Mouse (Mus musculus) embryonic fibroblast, embryonic 13.5 days (primary cell): Measurements from ENCODE around the gene Mta3. TPM values are rescaled to one million over a fixed set of nuclear protein-coding genes. Genes with fewer than 3 reads are reported as not detected.

Experiments
- H3K27ac ChIP-seq: 2 replicates; pipeline ENCODE4 v1.5.1; 2012; ENCODE audit warnings: low read length, control low read depth, inconsistent platforms; ENCODE audit not compliant: insufficient read depth
- H3K4me1 ChIP-seq: 2 replicates; pipeline ENCODE4 v1.6.1; 2011; ENCODE audit warnings: low read length; ENCODE audit not compliant: control insufficient read depth, insufficient read depth
- H3K4me3 ChIP-seq: 2 replicates; pipeline ENCODE4 v1.5.1; 2011; ENCODE audit warnings: mild to moderate bottlenecking, control low read depth, low read length; ENCODE audit not compliant: insufficient read depth
- CTCF ChIP-seq: IDR thresholded peaks from 2 replicates; pipeline ENCODE4 v1.5.1; 2011; ENCODE audit warnings: mild to moderate bottlenecking, control low read depth, low read length, moderate library complexity, borderline replicate concordance; ENCODE audit not compliant: insufficient read depth
- POLR2A ChIP-seq: IDR thresholded peaks from 2 replicates; pipeline ENCODE4 v1.6.1; 2011; ENCODE audit warnings: low read depth, mild to moderate bottlenecking, control low read depth, low read length, moderate library complexity
- polyA plus RNA-seq: library from polyadenylated mRNA; stranded (reverse); fragments of >200 nt; gene quantifications from 2 replicates; pipeline ENCODE4 v1.2.4, GENCODE M21; 2011; ENCODE audit warnings: low read depth; ENCODE audit not compliant: missing spikeins, insufficient read length

Mta3 gene
- polyA plus RNA-seq, 1 experiment: 41.2 TPM

DNA sequence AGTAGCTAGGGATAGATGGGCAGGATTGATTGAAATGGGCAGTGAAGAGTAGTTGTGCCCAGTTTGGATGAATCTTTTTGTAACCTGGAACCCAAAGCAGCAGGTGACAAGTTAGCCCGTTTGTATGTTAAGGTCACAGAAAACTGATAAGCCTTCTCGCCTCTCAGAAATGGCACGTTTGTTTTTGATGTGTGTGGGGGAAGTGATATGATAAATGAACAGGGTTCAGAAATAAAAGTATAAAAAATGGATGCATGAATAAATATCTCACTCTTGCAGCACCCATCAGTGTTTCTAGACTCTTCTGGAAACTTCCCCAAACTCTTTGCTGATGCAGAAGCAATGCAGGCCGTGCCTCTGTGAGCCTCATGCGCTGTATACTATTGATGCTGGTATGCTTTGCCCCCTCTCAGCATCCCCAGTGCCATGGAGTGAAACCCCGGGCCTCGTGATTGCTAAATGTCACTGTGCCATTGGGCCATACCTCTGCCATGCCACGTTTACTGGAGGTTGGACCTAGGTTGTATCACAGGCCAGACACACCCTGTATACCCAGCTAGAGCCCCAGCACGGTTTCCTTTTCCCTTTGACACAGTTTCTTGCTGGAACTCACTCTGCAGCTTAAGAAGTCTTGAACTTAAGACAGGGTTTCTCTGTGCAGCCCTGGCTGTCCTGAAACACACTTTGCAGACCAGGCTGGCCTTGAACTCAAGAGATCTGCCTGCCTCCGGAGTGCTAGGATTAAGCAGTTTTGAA, 41.6 kb downstream of the Mta3 start:
- no peak for TF ChIP-seq CTCF
- TF ChIP-seq POLR2A: no peak
- Histone ChIP-seq H3K4me3 (no peak overlapping the region), H3K4me1 (no peaks in the 10 kb centered on the region), H3K27ac (no peak overlapping the region)

DNA sequence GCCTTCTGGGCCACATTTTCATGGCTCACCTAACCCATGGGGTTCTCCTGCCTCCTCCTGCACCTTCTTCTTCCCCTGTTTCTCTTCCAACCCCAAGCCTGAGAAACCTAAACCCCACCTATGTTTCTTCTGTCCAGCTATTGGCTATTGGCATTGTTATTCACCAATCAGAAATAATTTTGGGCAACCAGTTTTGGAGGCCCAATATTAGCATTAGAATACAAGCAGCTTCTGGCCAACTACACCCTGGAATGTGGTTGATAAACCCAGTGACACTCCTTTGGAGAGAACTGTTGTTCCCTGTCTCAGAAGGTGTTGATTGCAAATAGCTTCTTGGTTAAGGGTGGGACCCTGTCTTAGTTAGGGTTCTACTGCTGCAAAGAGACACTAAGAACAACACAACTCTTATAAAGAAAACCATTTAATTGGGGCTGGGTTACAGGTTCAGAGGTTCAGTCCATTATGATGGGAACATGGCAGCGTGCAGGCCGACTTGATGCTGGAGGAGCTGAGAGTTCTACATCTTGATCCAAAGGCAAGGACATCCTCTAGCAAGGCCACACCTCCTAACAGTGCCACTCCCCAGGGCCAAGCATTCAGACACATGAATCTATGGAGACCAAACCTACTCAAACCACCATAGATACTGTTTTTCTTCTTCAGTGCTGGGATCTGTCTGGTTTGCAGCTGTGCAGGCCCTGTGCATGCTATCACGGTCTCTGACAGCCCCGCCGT, 44.4 kb downstream of the Mta3 start:
- Histone ChIP-seq H3K4me3 (no peak overlapping the region), H3K27ac (no peak overlapping the region), H3K4me1 (no peaks in the 10 kb centered on the region)
- TF ChIP-seq CTCF: no peak
- no peak for TF ChIP-seq POLR2A

DNA sequence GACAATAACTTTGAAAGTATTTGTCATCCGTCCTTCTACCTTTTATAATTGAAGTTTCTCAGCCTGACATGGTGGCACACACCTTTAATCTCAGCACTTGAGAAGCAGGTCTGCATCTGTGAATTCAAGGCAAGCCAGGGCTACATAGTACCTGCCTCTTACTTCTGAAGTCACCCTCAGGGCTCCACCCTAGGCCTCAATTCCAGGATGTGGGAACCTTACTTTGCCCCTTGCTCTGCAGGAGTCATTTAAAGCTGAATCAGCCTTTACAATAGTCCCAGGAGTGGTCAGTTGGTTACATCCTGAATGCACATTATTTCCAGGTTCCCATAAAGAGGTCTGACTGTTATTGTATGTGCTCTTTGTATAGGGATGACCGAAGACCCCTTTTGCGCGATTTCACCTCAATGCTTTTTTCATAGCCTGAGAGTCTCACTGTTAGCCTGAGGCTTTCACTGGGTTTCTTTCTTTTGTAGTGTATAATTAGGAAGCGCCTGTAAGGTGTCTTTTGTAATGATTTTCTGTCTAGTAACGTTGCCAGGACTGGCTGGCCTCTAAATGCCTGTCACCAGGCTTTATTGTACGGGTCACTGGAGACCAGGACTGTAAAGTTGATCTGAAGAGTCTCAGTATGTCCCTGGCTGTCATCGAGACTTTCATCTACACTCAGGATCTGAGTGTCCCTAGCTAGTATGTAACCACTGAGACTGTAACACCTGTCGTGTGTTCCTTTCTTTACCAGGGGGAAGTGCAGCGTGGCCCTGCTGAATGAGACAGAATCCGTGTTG, 47.3 kb downstream of the Mta3 start:
- Histone ChIP-seq H3K27ac (no peak overlapping the region), H3K4me3 (no peak overlapping the region), H3K4me1 (no peaks in the 10 kb centered on the region)
- TF ChIP-seq CTCF (no peak), POLR2A (no peak)

DNA sequence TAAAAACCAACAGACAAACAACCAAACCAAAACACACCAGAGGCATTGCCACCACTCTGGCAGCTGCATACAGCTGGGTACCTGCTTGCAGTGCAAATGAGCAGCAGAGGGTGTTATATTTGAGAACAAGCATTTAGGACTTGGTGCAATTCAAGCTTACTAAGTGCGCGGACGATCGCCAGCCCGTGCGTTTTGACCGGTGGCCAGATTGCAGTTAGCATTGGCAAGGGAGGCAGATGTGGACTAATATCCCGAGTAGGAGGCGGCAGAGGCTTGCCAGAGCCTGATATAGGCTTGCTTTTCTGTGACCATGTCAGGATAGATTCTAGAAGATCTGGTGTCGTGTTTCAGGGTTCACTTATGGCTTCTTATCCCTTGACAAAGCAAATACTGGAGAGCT, 52.1 kb downstream of the Mta3 start:
- Histone ChIP-seq H3K4me3 (no peak overlapping the region), H3K4me1 (no peaks in the 10 kb centered on the region), H3K27ac (no peak overlapping the region)
- TF ChIP-seq CTCF (no peak), POLR2A (no peak)

DNA sequence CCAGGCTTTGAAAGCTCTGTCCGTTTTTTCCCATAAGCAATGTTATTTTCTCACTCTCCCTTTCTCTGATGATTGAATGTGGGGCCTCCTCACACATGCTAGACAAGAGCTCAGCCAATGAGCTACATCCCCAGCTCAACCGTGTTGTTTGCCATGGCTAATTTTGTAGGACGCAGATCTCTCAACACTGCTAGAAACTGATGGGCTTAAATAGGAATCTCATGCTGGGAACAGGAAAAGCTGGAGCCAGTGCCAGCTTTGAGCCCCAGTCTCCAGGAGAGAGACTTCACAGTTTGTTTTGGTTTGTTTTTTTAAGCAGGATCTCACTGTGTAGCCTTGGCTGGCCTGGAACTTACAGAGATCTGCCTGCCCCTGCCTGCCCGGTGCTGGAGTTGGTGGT, 53.6 kb downstream of the Mta3 start:
- H3K4me3 ChIP-seq: no peak overlapping the region
- H3K4me1 ChIP-seq: no peaks in the 10 kb centered on the region
- H3K27ac ChIP-seq: no peak overlapping the region
- TF ChIP-seq POLR2A: no peak

DNA sequence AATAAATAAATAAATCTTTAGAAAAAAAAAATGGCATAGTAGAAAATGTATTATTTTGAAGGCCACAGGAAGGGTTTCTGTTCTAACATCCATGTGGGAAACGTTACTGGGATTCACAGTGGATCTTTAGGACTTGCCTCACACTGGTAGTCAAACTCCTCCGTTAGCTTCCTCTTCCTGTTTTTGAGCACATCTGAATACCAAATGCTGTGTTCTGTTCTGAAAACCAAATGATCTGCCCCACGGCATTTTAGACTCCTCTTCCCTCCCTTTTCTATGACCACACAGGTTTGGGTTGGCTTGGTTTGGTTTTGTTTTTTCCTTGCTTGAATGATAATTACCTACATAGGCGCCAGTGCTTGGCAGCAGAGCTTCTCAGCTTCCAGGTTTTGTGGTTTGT, 58.6 kb downstream of the Mta3 start:
- Histone ChIP-seq H3K27ac (no peak overlapping the region), H3K4me3 (no peak overlapping the region), H3K4me1 (no peaks in the 10 kb centered on the region)
- TF ChIP-seq POLR2A: no peak
- TF ChIP-seq CTCF: no peak

DNA sequence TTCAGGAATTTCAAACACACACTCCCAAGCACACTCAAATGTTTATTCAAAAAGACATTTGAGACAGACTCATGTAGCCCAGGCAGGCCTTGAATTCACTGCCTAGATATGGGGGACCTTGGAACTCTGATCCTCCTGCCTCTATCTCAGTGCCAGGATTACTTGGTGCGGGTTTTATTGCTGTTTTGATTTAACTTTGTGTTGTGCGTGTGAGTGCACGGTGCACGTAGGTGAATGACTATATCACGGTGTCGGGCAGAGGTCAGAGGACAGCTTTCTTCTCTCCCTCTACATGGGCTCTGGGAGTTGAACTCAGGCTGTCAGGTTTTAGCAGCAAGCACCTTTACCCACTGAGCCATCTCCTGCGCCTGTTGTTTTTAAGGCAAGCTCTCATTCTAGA, 61.1 kb downstream of the Mta3 start:
- H3K27ac ChIP-seq: no peak overlapping the region
- H3K4me1 ChIP-seq: no peaks in the 10 kb centered on the region
- no peak overlapping the region for H3K4me3 ChIP-seq
- no peak for TF ChIP-seq POLR2A
- no peak for TF ChIP-seq CTCF

DNA sequence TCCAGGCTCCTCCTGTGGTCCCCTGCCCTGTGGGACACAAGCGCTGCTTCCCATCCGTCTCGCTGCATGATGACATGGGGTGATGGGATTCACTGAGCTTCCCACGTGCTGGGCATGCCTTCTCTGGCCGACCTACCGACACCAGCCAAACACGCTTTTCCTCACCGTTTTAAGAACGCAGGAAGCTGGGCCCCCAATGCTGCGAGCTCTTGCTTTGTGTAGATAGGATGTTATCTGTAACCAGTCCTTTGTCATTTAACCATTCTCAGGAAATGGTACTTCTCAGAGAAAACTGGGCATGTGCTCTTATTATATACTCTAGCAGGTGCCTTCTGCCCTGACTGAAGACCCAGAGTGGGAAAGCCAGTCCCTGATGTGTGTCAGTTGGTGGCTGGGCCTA, 62.3 kb downstream of the Mta3 start:
- Histone ChIP-seq H3K27ac (no peak overlapping the region), H3K4me1 (no peaks in the 10 kb centered on the region), H3K4me3 (no peak overlapping the region)
- TF ChIP-seq CTCF (no peak), POLR2A (no peak)

DNA sequence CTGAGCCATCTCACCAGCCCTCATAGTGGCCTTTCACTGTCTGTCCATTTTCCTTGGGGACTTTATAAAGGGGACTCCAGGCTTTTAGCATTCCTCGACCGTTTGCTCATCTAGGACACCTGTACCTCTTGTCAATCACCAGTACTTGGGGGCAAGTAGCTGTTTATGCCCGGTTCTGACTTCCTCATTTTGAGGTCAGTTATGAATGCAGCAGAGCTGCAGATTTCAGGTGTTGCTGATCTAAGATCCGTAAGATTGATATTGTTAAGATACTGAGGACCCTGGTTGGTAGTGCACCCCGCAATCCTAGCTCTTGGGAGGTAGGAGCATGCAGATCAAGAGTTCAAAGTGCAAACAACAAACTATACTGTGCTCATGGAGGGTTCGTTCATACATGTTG, 64.4 kb downstream of the Mta3 start:
- no peak overlapping the region for H3K27ac ChIP-seq
- no peak for TF ChIP-seq CTCF
- TF ChIP-seq POLR2A: no peak

DNA sequence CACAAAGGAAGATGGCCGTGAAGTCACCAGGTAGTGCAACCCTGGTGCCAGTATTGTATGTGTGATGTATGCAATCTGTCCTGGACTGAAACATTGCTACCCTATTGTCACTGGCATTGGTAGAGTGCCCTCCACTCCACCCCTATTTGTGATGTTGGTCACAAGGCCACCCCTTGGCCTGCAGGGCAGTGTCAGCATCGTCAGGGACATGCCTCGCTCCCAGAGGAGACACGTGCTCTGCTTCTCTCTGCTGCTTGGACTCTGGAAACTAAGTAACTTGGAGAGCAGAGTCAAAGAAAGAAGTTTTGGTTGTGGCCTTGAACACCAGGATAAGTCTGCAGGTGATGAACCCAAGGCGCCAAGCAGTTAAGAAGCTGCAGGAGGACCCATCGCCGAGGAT, 65.0 kb downstream of the Mta3 start:
- Histone ChIP-seq H3K4me1 (no peaks in the 10 kb centered on the region), H3K4me3 (no peak overlapping the region), H3K27ac (no peak overlapping the region)
- TF ChIP-seq POLR2A: no peak
- TF ChIP-seq CTCF: no peak

More for the DNA sequence above, 64.4 kb downstream of the Mta3 start:
- Histone ChIP-seq H3K4me1 (no peaks in the 10 kb centered on the region), H3K4me3 (no peak overlapping the region)
